Mouse (Mus musculus) erythroblast, embryonic 14.5 days (primary cell): ENCODE measurements around the gene Eef2.

ENCODE experiments used
- GATA1 ChIP-seq: IDR thresholded peaks from 2 replicates; pipeline ENCODE4 v1.6.1; 2012; ENCODE audit warnings: low read length, inconsistent platforms, mixed read lengths
- TAL1 ChIP-seq: IDR thresholded peaks from 3 replicates; pipeline ENCODE4 v1.6.1; 2012; ENCODE audit warnings: low read length, inconsistent platforms, mixed read lengths

DNA sequence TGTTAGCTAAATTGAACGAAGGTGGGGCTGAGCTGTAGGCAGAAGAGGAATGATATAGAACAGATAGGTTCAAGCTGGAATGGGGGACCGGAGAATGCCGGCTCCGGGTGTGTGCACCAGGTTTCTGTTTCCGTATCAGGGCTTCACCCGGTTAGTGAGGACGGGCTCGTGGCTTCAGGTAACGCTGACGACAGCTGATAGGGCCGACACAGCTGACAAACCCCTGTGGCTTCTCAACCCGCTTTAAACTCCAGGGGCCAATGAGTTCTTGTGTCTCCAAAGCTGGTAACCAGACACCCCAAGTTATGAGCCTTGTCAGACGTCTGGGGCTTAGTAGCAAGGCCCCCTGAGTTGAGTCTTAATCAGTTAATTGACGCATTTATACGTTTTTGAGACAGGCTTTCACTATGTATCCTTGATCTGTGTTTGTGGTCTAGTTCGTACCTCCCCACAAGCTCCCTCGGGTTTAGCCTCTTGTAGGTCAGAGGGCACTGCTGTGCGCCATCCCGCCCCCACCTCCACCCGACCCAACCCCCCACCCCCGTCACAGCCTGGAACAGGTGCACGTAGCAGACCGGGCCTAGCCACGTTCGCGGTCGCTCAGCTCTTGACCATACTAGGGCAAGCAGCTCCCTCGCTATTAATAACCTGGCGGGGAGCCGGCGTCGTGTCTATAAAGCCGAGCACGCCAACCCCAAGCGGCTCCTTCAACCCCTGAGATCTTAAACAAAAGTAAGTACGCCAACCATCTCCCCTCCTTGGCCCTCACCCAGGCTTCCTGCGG is 17.8 kb downstream of the Eef2 start:
- TF ChIP-seq TAL1 (no peak), GATA1 (no peak)
